Mouse (Mus musculus) cerebellum, adult 2 months (tissue): ENCODE measurements around the gene Mcm2.

ENCODE experiments used
- CTCF ChIP-seq: fragments of 200-500 bp; IDR thresholded peaks from 2 replicates; pipeline ENCODE4 v1.5.1; 2011; ENCODE audit warnings: low read depth, mild to moderate bottlenecking, control low read depth, low read length, moderate library complexity, borderline replicate concordance; ENCODE audit not compliant: insufficient read depth
- POLR2A ChIP-seq: fragments of 200-500 bp; IDR thresholded peaks from 2 replicates; pipeline ENCODE4 v1.6.1; 2011; ENCODE audit warnings: low read length, control low read depth, borderline replicate concordance; ENCODE audit not compliant: insufficient read depth

DNA sequence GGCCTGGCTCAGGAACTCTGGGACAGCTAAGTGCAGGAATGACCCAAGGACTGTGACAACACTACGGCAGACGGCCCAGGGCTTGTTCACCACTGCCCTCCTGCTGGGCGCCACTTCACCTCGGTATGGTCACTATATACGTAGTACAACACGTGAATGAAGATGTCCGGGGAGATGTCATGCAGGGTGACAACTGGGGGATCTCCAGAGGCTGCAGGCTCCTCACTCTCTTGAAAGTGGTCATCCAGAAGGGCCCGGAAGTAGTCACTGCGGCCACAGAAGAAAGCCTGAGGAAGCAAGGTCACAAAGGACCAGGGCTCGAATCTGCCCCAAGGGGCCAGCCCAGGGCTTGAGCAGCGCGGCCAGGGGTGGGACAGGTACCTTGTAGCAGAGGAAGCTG is 60.6 kb downstream of the Mcm2 start:
- TF ChIP-seq POLR2A (no peak), CTCF (no peak)
